Mouse (Mus musculus) CH12.LX (cell line): Measurements from ENCODE around the gene Retnlb. TPM values are rescaled to one million over a fixed set of nuclear protein-coding genes. Genes with fewer than 3 reads are reported as not detected.

Experiments used
- DNase-seq: peaks from one replicate; pipeline ENCODE4 v3.0.0-alpha.2; 2013; ENCODE audit errors: extremely low read depth
- H3K27ac ChIP-seq: 2 replicates; pipeline ENCODE4 v1.5.1; 2012; ENCODE audit warnings: low read depth, mild to moderate bottlenecking, control low read depth, moderate library complexity; ENCODE audit not compliant: insufficient read depth
- H3K27me3 ChIP-seq: replicated peaks from 2 replicates; pipeline ENCODE3; 2012; ENCODE audit warnings: inconsistent platforms
- H3K36me3 ChIP-seq, 2 experiments: replicated peaks in 1 of 2; 2 replicates each; pipeline versions ENCODE3 to v1.6.1; 2012; ENCODE audit warnings: inconsistent platforms in 1 of 2, low read length in 1 of 2, mild to moderate bottlenecking in 1 of 2, mixed read lengths in 1 of 2, moderate library complexity in 1 of 2; ENCODE audit not compliant: control insufficient read depth in 1 of 2, insufficient read depth in 1 of 2
- H3K4me1 ChIP-seq, 2 experiments: 2 replicates each; pipeline ENCODE4 v1.6.1; 2012; ENCODE audit warnings: inconsistent platforms in 1 of 2, moderate library complexity in 1 of 2; ENCODE audit not compliant: insufficient read depth in 2 of 2, control insufficient read depth in 1 of 2
- H3K4me2 ChIP-seq: 2 replicates; pipeline ENCODE4 v1.6.1; 2012; ENCODE audit warnings: low read depth, mild to moderate bottlenecking, control low read depth; ENCODE audit not compliant: poor library complexity, insufficient read depth, severe bottlenecking
- H3K4me3 ChIP-seq, 3 experiments: fragments of 150-350 bp in 1 of 3; sonication (generic) in 1 of 3; replicated peaks in 1 of 3; 2 replicates each; pipeline versions ENCODE3 to v1.5.1; 2011 to 2012; ENCODE audit warnings: low read depth in 2 of 3, low read length in 2 of 3, mild to moderate bottlenecking in 2 of 3, moderate library complexity in 2 of 3, control low read depth in 1 of 3, improper control_type of control experiment in 1 of 3, inconsistent platforms in 1 of 3, mixed read lengths in 1 of 3; ENCODE audit not compliant: poor library complexity in 1 of 3
- H3K79me2 ChIP-seq: replicated peaks from 2 replicates; pipeline ENCODE4 v1.6.1; 2012; ENCODE audit warnings: mild to moderate bottlenecking, moderate library complexity; ENCODE audit not compliant: control insufficient read depth, poor library complexity, insufficient read depth, severe bottlenecking; ENCODE audit errors: extremely low read depth
- H3K9ac ChIP-seq: 2 replicates; pipeline ENCODE4 v1.6.1; 2012; ENCODE audit warnings: low read depth, mild to moderate bottlenecking, control low read depth, moderate library complexity; ENCODE audit not compliant: insufficient read depth
- H3K9me3 ChIP-seq: replicated peaks from 2 replicates; pipeline ENCODE3; 2012; ENCODE audit warnings: low read length, inconsistent platforms, mixed read lengths
- BHLHE40 ChIP-seq: IDR thresholded peaks from 2 replicates; pipeline ENCODE4 v1.6.1; 2011; ENCODE audit warnings: mild to moderate bottlenecking, low read depth, low read length, improper control_type of control experiment
- CHD1 ChIP-seq: IDR thresholded peaks from 2 replicates; pipeline ENCODE4 v1.6.1; 2012; ENCODE audit warnings: low read depth, low read length, improper control_type of control experiment, inconsistent platforms
- CHD2 ChIP-seq: IDR thresholded peaks from 2 replicates; pipeline ENCODE4 v1.6.1; 2011; ENCODE audit warnings: low read length, improper control_type of control experiment
- CTCF ChIP-seq, 2 experiments: IDR thresholded peaks in 1 of 2; conservative IDR thresholded peaks in 1 of 2; 2 replicates each; pipeline ENCODE4 v1.5.1; 2011 to 2012; ENCODE audit warnings: low read depth in 2 of 2, low read length in 2 of 2, improper control_type of control experiment in 1 of 2, inconsistent platforms in 1 of 2, mild to moderate bottlenecking in 1 of 2, moderate library complexity in 1 of 2
- E2F4 ChIP-seq: IDR thresholded peaks from 2 replicates; pipeline ENCODE4 v1.6.1; 2011; ENCODE audit warnings: low read depth, low read length, improper control_type of control experiment; ENCODE audit not compliant: insufficient replicate concordance
- ELF1 ChIP-seq: IDR thresholded peaks from 2 replicates; pipeline ENCODE4 v1.6.1; 2014; ENCODE audit warnings: low read depth, mild to moderate bottlenecking, inconsistent platforms, low read length, improper control_type of control experiment
- EP300 ChIP-seq: IDR thresholded peaks from 2 replicates; pipeline ENCODE4 v1.6.1; 2011; ENCODE audit warnings: low read length, improper control_type of control experiment
- ETS1 ChIP-seq: conservative IDR thresholded peaks from 2 replicates; pipeline ENCODE4 v1.6.1; 2012; ENCODE audit warnings: low read depth, mild to moderate bottlenecking, inconsistent platforms, low read length, improper control_type of control experiment, moderate library complexity
- GABPA ChIP-seq: IDR thresholded peaks from 2 replicates; pipeline ENCODE4 v1.6.1; 2012; ENCODE audit warnings: low read depth, low read length, improper control_type of control experiment, inconsistent platforms; ENCODE audit not compliant: insufficient replicate concordance
- HCFC1 ChIP-seq: IDR thresholded peaks from 2 replicates; pipeline ENCODE4 v1.6.1; 2012; ENCODE audit warnings: low read depth, mild to moderate bottlenecking, inconsistent platforms, low read length, improper control_type of control experiment
- IRF4 ChIP-seq: IDR thresholded peaks from 2 replicates; pipeline ENCODE4 v1.6.1; 2014; ENCODE audit warnings: low read depth, mild to moderate bottlenecking, inconsistent platforms, low read length, improper control_type of control experiment
- JUN ChIP-seq: IDR thresholded peaks from 2 replicates; pipeline ENCODE4 v1.6.1; 2011; ENCODE audit warnings: low read depth, mild to moderate bottlenecking, low read length, improper control_type of control experiment, moderate library complexity; ENCODE audit not compliant: insufficient read depth
- JUND ChIP-seq: conservative IDR thresholded peaks from 2 replicates; pipeline ENCODE4 v1.6.1; 2011; ENCODE audit warnings: low read depth, low read length, improper control_type of control experiment
- KAT2A ChIP-seq: IDR thresholded peaks from 2 replicates; pipeline ENCODE4 v1.6.1; 2012; ENCODE audit warnings: low read length, improper control_type of control experiment, inconsistent platforms; ENCODE audit not compliant: insufficient replicate concordance
- MAFK ChIP-seq: IDR thresholded peaks from 2 replicates; pipeline ENCODE4 v1.6.1; 2011; ENCODE audit warnings: low read length, improper control_type of control experiment; ENCODE audit not compliant: insufficient replicate concordance
- MAX ChIP-seq: IDR thresholded peaks from 2 replicates; pipeline ENCODE4 v1.6.1; 2011; ENCODE audit warnings: low read length, improper control_type of control experiment
- MAZ ChIP-seq: IDR thresholded peaks from 2 replicates; pipeline ENCODE4 v1.6.1; 2012; ENCODE audit warnings: low read depth, mild to moderate bottlenecking, inconsistent platforms, low read length, improper control_type of control experiment, moderate library complexity
- MEF2A ChIP-seq: IDR thresholded peaks from 2 replicates; pipeline ENCODE4 v1.6.1; 2014; ENCODE audit warnings: low read depth, mild to moderate bottlenecking, inconsistent platforms, low read length, improper control_type of control experiment, borderline replicate concordance
- MXI1 ChIP-seq: IDR thresholded peaks from 2 replicates; pipeline ENCODE4 v1.6.1; 2011; ENCODE audit warnings: mild to moderate bottlenecking, low read depth, low read length, improper control_type of control experiment
- MYC ChIP-seq: IDR thresholded peaks from 2 replicates; pipeline ENCODE4 v1.6.1; 2011; ENCODE audit warnings: low read depth, mild to moderate bottlenecking, improper control_type of control experiment, low read length
- NELFE ChIP-seq: IDR thresholded peaks from 2 replicates; pipeline ENCODE4 v1.6.1; 2011; ENCODE audit warnings: low read depth, low read length, improper control_type of control experiment
- NRF1 ChIP-seq: IDR thresholded peaks from 2 replicates; pipeline ENCODE4 v1.6.1; 2014; ENCODE audit warnings: low read depth, mild to moderate bottlenecking, inconsistent platforms, low read length, improper control_type of control experiment, moderate library complexity
- PAX5 ChIP-seq: IDR thresholded peaks from 2 replicates; pipeline ENCODE4 v1.6.1; 2012; ENCODE audit warnings: low read length, inconsistent platforms, mixed read lengths
- POLR2A ChIP-seq: IDR thresholded peaks from 2 replicates; pipeline ENCODE4 v1.6.1; 2011; ENCODE audit warnings: low read depth, mild to moderate bottlenecking, improper control_type of control experiment, low read length
- POLR2AphosphoS2 ChIP-seq: IDR thresholded peaks from 2 replicates; pipeline ENCODE4 v1.6.1; 2011; ENCODE audit warnings: low read depth, low read length, improper control_type of control experiment
- RAD21 ChIP-seq: IDR thresholded peaks from 2 replicates; pipeline ENCODE4 v1.6.1; 2011; ENCODE audit warnings: low read depth, mild to moderate bottlenecking, low read length, improper control_type of control experiment, moderate library complexity
- RCOR1 ChIP-seq: conservative IDR thresholded peaks from 2 replicates; pipeline ENCODE4 v1.6.1; 2012; ENCODE audit warnings: low read depth, mild to moderate bottlenecking, inconsistent platforms, low read length, improper control_type of control experiment
- SIN3A ChIP-seq: IDR thresholded peaks from 2 replicates; pipeline ENCODE4 v1.6.1; 2012; ENCODE audit warnings: low read length, improper control_type of control experiment, inconsistent platforms
- SMC3 ChIP-seq: IDR thresholded peaks from 2 replicates; pipeline ENCODE4 v1.6.1; 2011; ENCODE audit warnings: low read depth, low read length, improper control_type of control experiment
- TBP ChIP-seq: conservative IDR thresholded peaks from 2 replicates; pipeline ENCODE4 v1.6.1; 2011; ENCODE audit warnings: low read depth, low read length, improper control_type of control experiment
- TCF12 ChIP-seq: IDR thresholded peaks from 2 replicates; pipeline ENCODE4 v1.6.1; 2014; ENCODE audit warnings: low read depth, mild to moderate bottlenecking, inconsistent platforms, low read length, improper control_type of control experiment
- UBTF ChIP-seq: IDR thresholded peaks from 2 replicates; pipeline ENCODE4 v1.6.1; 2012; ENCODE audit warnings: low read depth, mild to moderate bottlenecking, inconsistent platforms, low read length, improper control_type of control experiment, moderate library complexity
- USF1 ChIP-seq: IDR thresholded peaks from 2 replicates; pipeline ENCODE4 v1.6.1; 2014; ENCODE audit warnings: low read depth, mild to moderate bottlenecking, inconsistent platforms, low read length, improper control_type of control experiment
- USF2 ChIP-seq: conservative IDR thresholded peaks from 2 replicates; pipeline ENCODE4 v1.6.1; 2011; ENCODE audit warnings: low read depth, low read length, improper control_type of control experiment
- ZC3H11A ChIP-seq: IDR thresholded peaks from 2 replicates; pipeline ENCODE4 v1.6.1; 2012; ENCODE audit warnings: low read depth, mild to moderate bottlenecking, inconsistent platforms, low read length, improper control_type of control experiment
- ZKSCAN1 ChIP-seq: IDR thresholded peaks from 2 replicates; pipeline ENCODE4 v1.6.1; 2012; ENCODE audit warnings: low read depth, inconsistent platforms, low read length, improper control_type of control experiment, borderline replicate concordance
- ZMIZ1 ChIP-seq: IDR thresholded peaks from 2 replicates; pipeline ENCODE4 v1.6.1; 2012; ENCODE audit warnings: low read depth, mild to moderate bottlenecking, inconsistent platforms, low read length, improper control_type of control experiment
- ZNF384 ChIP-seq: IDR thresholded peaks from 2 replicates; pipeline ENCODE4 v1.6.1; 2012; ENCODE audit warnings: low read depth, low read length, improper control_type of control experiment, inconsistent platforms
- dilution Hi-C: fragments of 300-500 bp; cut with MboI; formaldehyde crosslinking; loops from 2 replicates; pipeline ENCODE4 v1.14.3; 2020; ENCODE audit warnings: low sequenced_read_pairs; ENCODE audit not compliant: extremely low pct_unique_long_range_greater_than_20kb, extremely low pct_ligation_motif_present
- in situ Hi-C: fragments of 300-500 bp; cut with MboI; formaldehyde crosslinking; loops from 3 replicates; pipeline ENCODE4 v1.14.3; 2019; ENCODE audit warnings: low sequenced_read_pairs, low pct_ligation_motif_present, low pct_unique_long_range_greater_than_20kb, mixed read lengths
- polyA plus RNA-seq: library from polyadenylated mRNA; unstranded; fragments of >175 nt; gene quantifications from 2 replicates; pipeline ENCODE4 v1.2.1, GENCODE M21; 2012; ENCODE audit warnings: low read depth; ENCODE audit not compliant: insufficient read length
- total RNA-seq, 2 experiments: library from RNA; depleted of rRNA; stranded (reverse); fragments of 300-350 nt in 1 of 2; fragments of >200 nt in 1 of 2; gene quantifications; 2 replicates each; pipeline ENCODE4 v1.2.3; 2012 to 2014

Retnlb gene
- total and polyA plus RNA-seq, 3 experiments: not detected

DNA sequence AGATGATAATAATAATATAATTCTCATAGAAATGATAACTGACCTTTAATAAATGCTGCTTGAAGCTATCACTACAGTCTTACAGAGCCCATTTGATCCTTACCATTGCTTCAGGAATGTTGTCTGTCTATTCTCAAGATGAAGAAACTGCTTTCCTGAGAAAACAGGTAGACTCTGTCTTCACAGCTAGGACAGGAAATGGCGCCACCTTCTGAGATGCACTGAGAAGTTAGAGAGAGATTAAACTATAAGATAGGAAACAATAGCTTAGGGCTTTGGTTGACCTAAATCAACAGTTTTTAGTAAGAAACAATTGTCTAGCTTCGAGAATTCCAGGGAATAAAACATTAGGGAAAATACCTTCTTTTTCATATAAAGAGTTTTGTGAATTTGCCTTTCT, 7.3 kb upstream of the Retnlb start:
- no peaks in the 10 kb centered on the region for H3K79me2 ChIP-seq
- DNase-seq: no peak
- H3K4me1 ChIP-seq: no peaks in the 10 kb centered on the region
- in situ Hi-C loops: no loop called here
- H3K4me3 ChIP-seq: no peak overlapping the region
- TF ChIP-seq SMC3: peak; percentile 79
- no peak for TF ChIP-seq MAFK
- no peak for TF ChIP-seq USF2
- no peak for TF ChIP-seq KAT2A
- no peak for TF ChIP-seq JUN
- TF ChIP-seq ZC3H11A: peak; percentile 50; the same call in 1 of the 2 replicates
- no peak for TF ChIP-seq GABPA
- TF ChIP-seq MAZ: 0 out of 2 replicates have a peak, but pooled peaks have one; percentile 26
- no peak for TF ChIP-seq EP300
- TF ChIP-seq HCFC1: no peak
- TF ChIP-seq ZMIZ1: no peak
- TF ChIP-seq MAX: no peak
- no peak for TF ChIP-seq ZKSCAN1
- TF ChIP-seq BHLHE40: no peak
- no peak for TF ChIP-seq CHD1
- TF ChIP-seq POLR2AphosphoS2: no peak
- TF ChIP-seq MYC: no peak
- no peak; the same call in 1 of the 2 replicates for TF ChIP-seq ELF1
- TF ChIP-seq SIN3A: no peak
- no peak for TF ChIP-seq TBP
- no peak for TF ChIP-seq TCF12
- 0 out of 2 replicates have a peak, but pooled peaks have one; percentile 25 for TF ChIP-seq IRF4
- TF ChIP-seq JUND: no peak; the same call in 1 of the 2 replicates
- TF ChIP-seq ZNF384: no peak
- no peak for TF ChIP-seq MEF2A
- TF ChIP-seq RAD21: peak; percentile 85
- no peak for TF ChIP-seq NELFE
- TF ChIP-seq CHD2: no peak
- TF ChIP-seq UBTF: no peak
- no peak for TF ChIP-seq POLR2A
- TF ChIP-seq RCOR1: no peak
- TF ChIP-seq CTCF (conservative IDR thresholded peaks at IDR 0.05 in 1 of 2, IDR thresholded peaks at IDR 0.05 in 1 of 2; ENCODE audit: low read depth in 2 of 2, low read length in 2 of 2): peak in 1 of 2 experiments; percentile 81; a peak in 2 of 4 replicates
- TF ChIP-seq E2F4: no peak
- no peak for TF ChIP-seq MXI1
- no peak for TF ChIP-seq USF1
- no peak for TF ChIP-seq ETS1
- no peak for TF ChIP-seq NRF1
- no peak for TF ChIP-seq PAX5
- H3K4me2 ChIP-seq: no peak overlapping the region
- no peaks in the 10 kb centered on the region for H3K36me3 ChIP-seq
- no peak overlapping the region for H3K9ac ChIP-seq
- H3K27ac ChIP-seq: no peak overlapping the region
- no peaks in the 10 kb centered on the region for H3K27me3 ChIP-seq
- H3K9me3 ChIP-seq: peaks cover 26% of the 10 kb centered on the region
- dilution Hi-C loops: no loop called here
